Mouse (Mus musculus): ENCODE results near the gene Pnkp. TPM values are rescaled to one million over a fixed set of nuclear protein-coding genes. Genes with fewer than 3 reads are reported as not detected.

Pnkp gene
- polyA plus RNA-seq, 1 experiment from 2014 or later: 34.4 TPM

- no peaks in the 10 kb centered on the region for H3K9me3 ChIP-seq
- H3K27ac ChIP-seq (replicated peaks): no peak overlapping the region
- 61% methylated on average over 3 of the region's 3 CpGs for WGBS
- H3K4me1 ChIP-seq: peaks cover 32% of the 10 kb centered on the region
- DNase-seq (ENCODE audit: low spot score): no peak
- no peak overlapping the region for H3K4me3 ChIP-seq
- peaks cover 35% of the 10 kb centered on the region for H3K27me3 ChIP-seq (replicated peaks; ENCODE audit: low read depth, poor library complexity, severe bottlenecking)
- peaks cover 30% of the 10 kb centered on the region for H3K36me3 ChIP-seq (replicated peaks)
Observed at GRCm38 (mm10) chr7:44836016-44836404, 20.9 kb upstream of the Pnkp start.

- 85% methylated on average over 9 of the region's 9 CpGs for WGBS
- Histone ChIP-seq H3K4me3 (no peak overlapping the region), H3K9me3 (no peaks in the 10 kb centered on the region), H3K27ac (replicated peaks) (no peak overlapping the region), H3K36me3 (replicated peaks) (peaks cover 30% of the 10 kb centered on the region), H3K4me1 (peaks cover 32% of the 10 kb centered on the region), H3K27me3 (replicated peaks; ENCODE audit: low read depth, poor library complexity, severe bottlenecking) (peaks cover 40% of the 10 kb centered on the region)
- no peak for DNase-seq (ENCODE audit: low spot score)
Observed at GRCm38 (mm10) chr7:44836423-44837053, 20.4 kb upstream of the Pnkp start.

DNA sequence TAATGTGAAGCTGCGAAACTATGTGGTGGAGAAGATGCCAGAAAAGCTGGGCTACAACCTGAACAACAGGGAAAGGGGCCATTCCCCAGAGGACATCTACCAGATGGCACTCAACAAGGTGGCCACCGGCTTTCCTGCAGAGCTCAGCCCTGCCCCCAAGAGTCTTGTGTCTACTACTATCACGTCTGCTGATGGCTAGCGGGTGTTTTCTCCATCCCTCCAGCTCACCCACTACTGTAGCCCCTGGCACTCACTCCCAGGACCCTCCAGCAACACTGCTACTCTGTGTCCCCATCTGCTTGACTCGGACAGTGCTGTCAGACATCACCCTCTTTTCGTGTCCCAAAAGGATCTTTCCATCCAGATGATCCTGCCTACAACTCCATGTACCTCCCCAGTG, 18.9 kb upstream of the Pnkp start:
- WGBS: 87% methylated on average over 6 of the region's 6 CpGs

DNA sequence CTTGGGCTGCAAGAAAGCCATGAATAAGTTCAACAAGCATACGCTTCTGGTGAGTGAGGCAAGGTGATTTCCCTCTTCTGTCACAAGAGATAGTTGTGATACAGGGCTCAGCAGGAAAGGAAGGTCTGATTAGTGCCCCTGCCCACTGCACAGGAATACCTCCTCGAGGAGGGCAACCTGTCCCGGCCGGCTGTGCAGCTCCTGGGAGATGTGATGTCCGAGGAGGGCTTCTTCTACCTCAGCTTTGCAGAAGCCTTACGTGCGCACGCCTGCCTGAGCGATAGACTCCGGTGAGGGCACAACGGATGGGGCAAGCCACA, 17.8 kb upstream of the Pnkp start:
- Histone ChIP-seq H3K27ac (replicated peaks) (no peak overlapping the region; the same call in 1 of the 2 replicates), H3K36me3 (replicated peaks) (peaks cover 47% of the 10 kb centered on the region), H3K4me1 (peaks cover 32% of the 10 kb centered on the region), H3K27me3 (replicated peaks; ENCODE audit: low read depth, poor library complexity, severe bottlenecking) (peaks cover 43% of the 10 kb centered on the region), H3K9me3 (no peaks in the 10 kb centered on the region), H3K4me3 (peak overlapping the region; percentile 53)
- 25% methylated on average over 11 of the region's 11 CpGs for WGBS
- no peak for DNase-seq (ENCODE audit: low spot score)

More for the DNA sequence above, 18.9 kb upstream of the Pnkp start:
- peaks cover 37% of the 10 kb centered on the region for H3K36me3 ChIP-seq (replicated peaks)
- H3K27ac ChIP-seq (replicated peaks): no peak overlapping the region
- H3K27me3 ChIP-seq (replicated peaks; ENCODE audit: low read depth, poor library complexity, severe bottlenecking): peaks cover 43% of the 10 kb centered on the region
- no peak for DNase-seq (ENCODE audit: low spot score)
- H3K9me3 ChIP-seq: no peaks in the 10 kb centered on the region
- peaks cover 32% of the 10 kb centered on the region for H3K4me1 ChIP-seq
- H3K4me3 ChIP-seq: no peak overlapping the region

DNA sequence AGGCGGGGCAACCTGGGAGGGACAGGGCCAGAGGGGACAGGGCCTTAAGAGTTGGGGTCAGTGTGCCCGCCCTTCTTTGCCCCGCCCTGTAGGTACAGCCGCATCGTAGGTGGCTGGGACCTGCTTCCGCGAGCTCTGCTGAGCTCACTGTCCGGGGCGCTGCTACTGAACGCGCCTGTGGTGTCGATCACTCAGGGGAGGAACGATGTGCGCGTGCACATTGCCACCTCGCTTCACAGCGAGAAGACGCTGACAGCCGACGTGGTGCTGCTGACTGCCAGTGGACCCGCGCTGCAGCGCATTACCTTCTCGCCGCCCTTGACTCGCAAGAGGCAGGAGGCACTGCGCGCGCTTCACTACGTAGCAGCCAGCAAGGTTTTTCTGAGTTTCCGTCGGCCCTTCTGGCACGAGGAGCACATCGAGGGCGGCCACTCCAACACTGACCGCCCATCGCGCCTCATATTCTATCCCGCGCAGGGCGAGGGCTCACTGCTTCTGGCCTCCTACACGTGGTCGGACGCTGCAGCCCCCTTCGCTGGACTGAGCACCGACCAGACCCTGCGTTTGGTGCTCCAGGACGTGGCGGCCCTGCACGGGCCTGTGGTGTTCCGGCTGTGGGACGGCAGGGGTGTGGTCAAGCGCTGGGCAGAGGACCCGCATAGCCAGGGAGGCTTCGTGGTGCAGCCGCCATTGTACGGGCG, 17.3 kb upstream of the Pnkp start:
- Histone ChIP-seq H3K27me3 (replicated peaks; ENCODE audit: low read depth, poor library complexity, severe bottlenecking) (peaks cover 43% of the 10 kb centered on the region), H3K36me3 (replicated peaks) (peaks cover 52% of the 10 kb centered on the region), H3K27ac (replicated peaks) (no peak overlapping the region; the same call in 1 of the 2 replicates), H3K4me1 (peaks cover 32% of the 10 kb centered on the region), H3K4me3 (peak overlapping the region; percentile 53), H3K9me3 (no peaks in the 10 kb centered on the region)
- peak; percentile 64 for DNase-seq (ENCODE audit: low spot score)
- 2% methylated on average over 58 of the region's 58 CpGs for WGBS

GRCm38 (mm10) chr7:44840426-44840825, 16.5 kb upstream of the Pnkp start:
- no peak for DNase-seq (ENCODE audit: low spot score)
- Histone ChIP-seq H3K27me3 (replicated peaks; ENCODE audit: low read depth, poor library complexity, severe bottlenecking) (peaks cover 43% of the 10 kb centered on the region), H3K9me3 (no peaks in the 10 kb centered on the region), H3K27ac (replicated peaks) (no peak overlapping the region), H3K36me3 (replicated peaks) (peaks cover 60% of the 10 kb centered on the region), H3K4me1 (peaks cover 32% of the 10 kb centered on the region), H3K4me3 (peak overlapping the region; percentile 53)
- WGBS: 51% methylated on average over 14 of the region's 14 CpGs

- Histone ChIP-seq H3K4me1 (peaks cover 18% of the 10 kb centered on the region), H3K27ac (replicated peaks) (no peak overlapping the region), H3K27me3 (replicated peaks; ENCODE audit: low read depth, poor library complexity, severe bottlenecking) (peaks cover 43% of the 10 kb centered on the region), H3K4me3 (0 out of 2 replicates have a peak overlapping the region, but pooled peaks have one; percentile 5), H3K9me3 (no peaks in the 10 kb centered on the region), H3K36me3 (replicated peaks) (peaks cover 72% of the 10 kb centered on the region)
- 93% methylated on average over 8 of the region's 8 CpGs for WGBS
- DNase-seq (ENCODE audit: low spot score): no peak
Observed at GRCm38 (mm10) chr7:44841825-44842463, 15.0 kb upstream of the Pnkp start.

DNA sequence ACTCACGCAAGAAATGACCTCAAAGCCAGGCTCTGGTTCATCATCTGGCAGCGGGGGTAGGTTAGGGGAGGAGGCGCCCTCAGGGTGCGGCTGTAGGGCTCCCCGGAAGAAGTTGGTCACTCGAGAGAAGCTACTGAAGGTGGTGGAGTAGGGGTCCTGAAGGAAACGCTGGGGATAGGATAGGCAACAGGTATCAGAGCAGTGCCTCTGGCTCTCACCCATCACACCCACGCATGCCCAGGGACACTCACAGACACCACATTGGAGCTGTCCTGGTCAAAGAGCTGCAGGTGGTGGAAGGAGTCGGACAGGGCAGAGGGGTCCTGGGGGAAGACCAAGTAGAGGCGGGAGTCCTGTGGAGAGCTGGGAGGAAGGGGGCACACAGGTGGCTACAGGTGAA, 11.9 kb upstream of the Pnkp start:
- no peak for DNase-seq (ENCODE audit: low spot score)
- Histone ChIP-seq H3K27me3 (replicated peaks; ENCODE audit: low read depth, poor library complexity, severe bottlenecking) (peaks cover 19% of the 10 kb centered on the region), H3K36me3 (replicated peaks) (peaks cover 69% of the 10 kb centered on the region), H3K4me1 (peaks cover 17% of the 10 kb centered on the region), H3K4me3 (no peak overlapping the region), H3K9me3 (no peaks in the 10 kb centered on the region), H3K27ac (replicated peaks) (no peak overlapping the region)
- WGBS: 93% methylated on average over 10 of the region's 10 CpGs

DNA sequence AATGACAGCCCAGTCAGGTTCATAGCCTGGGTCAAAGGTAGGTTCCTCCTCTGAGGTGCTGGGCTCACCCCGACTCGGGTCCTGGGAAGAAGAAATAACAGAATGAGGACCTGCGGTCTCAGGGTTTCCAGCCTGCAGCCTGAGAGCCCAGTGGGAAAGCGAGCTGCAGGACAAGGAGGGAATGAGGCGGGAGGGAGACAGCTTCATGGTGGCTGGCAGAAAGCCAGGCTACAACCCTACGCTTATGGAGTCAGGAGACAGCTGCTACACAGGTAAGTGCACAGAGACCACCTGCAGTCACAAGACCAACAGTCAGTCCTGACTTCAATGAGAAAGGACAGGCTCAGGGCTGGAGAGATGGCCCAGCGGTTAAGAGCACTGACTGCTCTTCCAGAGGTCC, 10.1 kb upstream of the Pnkp start:
- H3K27me3 ChIP-seq (replicated peaks; ENCODE audit: low read depth, poor library complexity, severe bottlenecking): peaks cover under 1% of the 10 kb centered on the region
- H3K9me3 ChIP-seq: no peaks in the 10 kb centered on the region
- peaks cover 60% of the 10 kb centered on the region for H3K36me3 ChIP-seq (replicated peaks)
- H3K4me1 ChIP-seq: peaks cover 27% of the 10 kb centered on the region
- 92% methylated on average over 7 of the region's 7 CpGs for WGBS
- 0 out of 2 replicates have a peak overlapping the region, but pooled peaks have one; percentile 8 for H3K4me3 ChIP-seq
- no peak for DNase-seq (ENCODE audit: low spot score)
- no peak overlapping the region for H3K27ac ChIP-seq (replicated peaks)

GRCm38 (mm10) chr7:44847772-44848171, 9.2 kb upstream of the Pnkp start:
- peak overlapping the region; percentile 82 for H3K4me3 ChIP-seq
- H3K27me3 ChIP-seq (replicated peaks; ENCODE audit: low read depth, poor library complexity, severe bottlenecking): no peaks in the 10 kb centered on the region
- H3K4me1 ChIP-seq: peaks cover 34% of the 10 kb centered on the region
- DNase-seq (ENCODE audit: low spot score): no peak
- WGBS: 82% methylated on average over 5 of the region's 5 CpGs
- H3K27ac ChIP-seq (replicated peaks): peak overlapping the region; percentile 92; the same call in 1 of the 2 replicates
- no peaks in the 10 kb centered on the region for H3K9me3 ChIP-seq
- H3K36me3 ChIP-seq (replicated peaks): peaks cover 57% of the 10 kb centered on the region

DNA sequence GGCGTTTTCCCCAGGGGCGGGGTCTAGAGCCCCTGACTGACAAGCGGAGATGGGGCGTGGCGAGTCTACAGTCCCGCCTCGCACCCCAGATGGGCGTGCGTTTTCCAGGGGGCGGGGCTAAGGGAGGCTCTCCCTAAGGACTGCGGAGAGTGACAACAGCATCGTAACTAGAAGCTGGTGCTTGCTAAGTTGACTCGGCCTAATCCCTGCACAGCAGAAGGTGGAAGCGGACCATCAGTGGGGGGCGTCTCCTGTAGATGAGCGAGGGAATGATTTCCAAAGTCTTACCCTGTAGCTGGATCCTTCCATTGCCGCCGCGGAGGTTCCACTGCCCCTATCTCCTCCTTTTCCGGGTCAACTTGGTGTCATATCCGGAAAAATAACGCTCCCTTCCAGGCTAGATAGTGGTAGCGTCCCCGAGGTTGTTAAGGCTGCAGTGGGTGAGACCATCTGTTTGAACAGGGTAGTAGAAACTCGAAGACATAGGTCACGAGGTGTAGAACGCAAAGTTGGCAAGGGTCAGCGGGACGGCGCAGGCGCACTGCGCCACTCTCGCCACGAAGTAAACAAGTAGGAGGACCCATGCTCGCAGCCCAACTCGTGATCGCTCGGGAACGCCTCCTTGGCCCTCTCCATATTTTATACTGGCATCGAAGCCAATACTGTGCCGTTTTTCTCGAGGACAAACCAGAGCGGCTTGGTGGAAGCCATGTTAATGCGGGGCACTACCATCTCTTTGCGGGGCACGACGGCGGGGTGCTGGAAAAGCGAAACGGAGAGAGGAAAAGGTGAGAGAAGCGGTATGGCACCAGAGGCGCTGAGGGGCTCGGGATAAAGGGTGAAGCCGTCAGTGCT, 8.2 kb upstream of the Pnkp start, which contains the start of the genes Akt1s1 and Tbc1d17:
TSS of gene Akt1s1 (plus strand) at position 431 of the 855 bp plus-strand sequence.
TSS of gene Tbc1d17 (minus strand) at position 519 of the 855 bp plus-strand sequence.
- Histone ChIP-seq H3K4me3 (peak within 1 kb of the TSS; percentile 82), H3K9me3 (no peaks in the 10 kb centered on the region), H3K36me3 (replicated peaks) (peaks cover 56% of the 10 kb centered on the region), H3K27ac (replicated peaks) (peak within 1 kb of the TSS; percentile 92), H3K4me1 (peaks cover 44% of the 10 kb centered on the region), H3K27me3 (replicated peaks; ENCODE audit: low read depth, poor library complexity, severe bottlenecking) (no peaks in the 10 kb centered on the region)
- DNase-seq (ENCODE audit: low spot score): peak; percentile 96
- under 1% methylated on average over 54 of the region's 54 CpGs for WGBS
